Mouse (Mus musculus) kidney, adult 2 months (tissue): ENCODE data around the gene D17H6S53E.

Source experiments
- CTCF ChIP-seq: fragments of 200-500 bp; conservative IDR thresholded peaks from 2 replicates; pipeline ENCODE4 v1.5.1; 2011; ENCODE audit warnings: low read depth, mild to moderate bottlenecking, control low read depth, low read length, moderate library complexity, mixed read lengths; ENCODE audit not compliant: insufficient read depth, insufficient read length
- POLR2A ChIP-seq: fragments of 200-500 bp; IDR thresholded peaks from one replicate; pipeline ENCODE4 v1.6.1; 2011; ENCODE audit warnings: low read depth, low read length, control low read depth

GRCm38 (mm10) chr17:35088825-35089644, 37.1 kb upstream of the D17H6S53E start, which contains the start of gene Abhd16a:
- TF ChIP-seq POLR2A = peak; percentile 59
- TF ChIP-seq CTCF = no peak
